Comparison of ENCODE assay signal across 19 mouse cellular contexts in genomic region chr5:72791386-72791785, GRCm38 (mm10). TPM values are rescaled to one million over a fixed set of nuclear protein-coding genes. Genes with fewer than 3 reads are reported as not detected.
DNase-seq lines count a peak whose midpoint lies in the region; ATAC-seq and TF ChIP-seq lines count a peak whose summit lies in the region.
"Had no signal": no experiment of that assay in that cellular context is flagged by ENCODE, and none has a peak within 500 bp of the region (broad histone marks: within the 10 kb centered on the region; RNA-seq: fewer than 3 reads in every experiment).

No protein-coding gene starts in this region.

- no peaks in the 10 kb centered on the region for H3K27me3 ChIP-seq in intestine, embryonic 16.5 days (replicated peaks; ENCODE audit: control insufficient read depth, insufficient read depth, low read length)
- H3K27me3 ChIP-seq in intestine, postnatal 0 days (replicated peaks; ENCODE audit: control insufficient read depth, insufficient read depth, low read length): no peaks in the 10 kb centered on the region
- no peaks in the 10 kb centered on the region for H3K27me3 ChIP-seq in kidney, embryonic 14.5 days (ENCODE audit: control insufficient read depth, insufficient read depth, low read length)
- peaks cover 12% of the 10 kb centered on the region for H3K27me3 ChIP-seq in limb, embryonic 12.5 days
- H3K27me3 ChIP-seq in limb, embryonic 10.5 days (ENCODE audit: low read depth, poor library complexity, severe bottlenecking): no peaks in the 10 kb centered on the region
- H3K27me3 ChIP-seq: embryonic facial prominence, embryonic 12.5 days; forebrain, embryonic 15.5 days; heart, embryonic 13.5 days had no signal

- WGBS in intestine, embryonic 16.5 days: 32% methylated on average over 4 of the region's 4 CpGs
- 29% methylated on average over 4 of the region's 4 CpGs for WGBS in intestine, postnatal 0 days
- WGBS in kidney, embryonic 14.5 days: 25% methylated on average over 4 of the region's 4 CpGs
- WGBS in limb, embryonic 12.5 days: 32% methylated on average over 4 of the region's 4 CpGs
- 41% methylated on average over 4 of the region's 4 CpGs for WGBS in limb, embryonic 10.5 days

- TF ChIP-seq CTCF in intestine, postnatal 0 days (IDR thresholded peaks at IDR 0.05; ENCODE audit: low read depth): no peak

- H3K9me3 ChIP-seq in intestine, embryonic 16.5 days (ENCODE audit: control insufficient read depth, low read length): no peaks in the 10 kb centered on the region
- no peaks in the 10 kb centered on the region for H3K9me3 ChIP-seq in intestine, postnatal 0 days (ENCODE audit: control insufficient read depth)
- no peaks in the 10 kb centered on the region for H3K9me3 ChIP-seq in kidney, embryonic 14.5 days (ENCODE audit: control insufficient read depth, low read length)
- H3K9me3 ChIP-seq in limb, embryonic 12.5 days: no peaks in the 10 kb centered on the region
- H3K9me3 ChIP-seq in limb, embryonic 10.5 days (replicated peaks): no peaks in the 10 kb centered on the region
- H3K9me3 ChIP-seq: embryonic facial prominence, embryonic 12.5 days; forebrain, embryonic 15.5 days; heart, embryonic 13.5 days had no signal

- no peak for DNase-seq in kidney, postnatal 25 days
- DNase-seq in limb, embryonic 10.5 days (ENCODE audit: low spot score): no peak
- no peak for DNase-seq in natural killer cell, adult 2 months (ENCODE audit: low spot score in 2 of 2)
- DNase-seq: adrenal gland, postnatal 10 days; cerebellum, adult 11-12 months; cerebellum, adult 9-10 months; cerebellum, postnatal 25 days; gastrocnemius, postnatal 36 days; heart, adult 11 months; heart, postnatal 36 days had no signal

- H3K9ac ChIP-seq in intestine, embryonic 16.5 days (ENCODE audit: low read depth, low read length): no peak overlapping the region
- no peak overlapping the region for H3K9ac ChIP-seq in intestine, postnatal 0 days (ENCODE audit: low read depth, low read length)
- no peak overlapping the region for H3K9ac ChIP-seq in kidney, embryonic 14.5 days (ENCODE audit: low read depth, low read length)
- no peak overlapping the region for H3K9ac ChIP-seq in limb, embryonic 12.5 days (replicated peaks)
- H3K9ac ChIP-seq: embryonic facial prominence, embryonic 12.5 days; forebrain, embryonic 15.5 days; heart, embryonic 13.5 days had no signal

- H3K4me2 ChIP-seq in intestine, embryonic 16.5 days (ENCODE audit: low read depth, low read length): 0 out of 2 replicates have a peak overlapping the region, but pooled peaks have one; percentile 5
- no peak overlapping the region for H3K4me2 ChIP-seq in intestine, postnatal 0 days (replicated peaks; ENCODE audit: low read depth)
- no peak overlapping the region for H3K4me2 ChIP-seq in kidney, embryonic 14.5 days (replicated peaks; ENCODE audit: low read depth, low read length)
- peak overlapping the region; percentile 15; the same call in 1 of the 2 replicates for H3K4me2 ChIP-seq in limb, embryonic 12.5 days
- H3K4me2 ChIP-seq: embryonic facial prominence, embryonic 12.5 days; forebrain, embryonic 15.5 days; heart, embryonic 13.5 days had no signal

- no peak overlapping the region for H3K27ac ChIP-seq in intestine, embryonic 16.5 days (ENCODE audit: low read length)
- H3K27ac ChIP-seq in intestine, postnatal 0 days (ENCODE audit: low read depth, low read length): no peak overlapping the region
- 0 out of 2 replicates have a peak overlapping the region, but pooled peaks have one; percentile 37 for H3K27ac ChIP-seq in kidney, embryonic 14.5 days (ENCODE audit: low read depth, low read length)
- no peak overlapping the region for H3K27ac ChIP-seq in limb, embryonic 12.5 days
- no peak overlapping the region; the same call in 1 of the 2 replicates for H3K27ac ChIP-seq in limb, embryonic 10.5 days
- H3K27ac ChIP-seq: embryonic facial prominence, embryonic 12.5 days; forebrain, embryonic 15.5 days; heart, embryonic 13.5 days had no signal

- no peak overlapping the region for H3K4me3 ChIP-seq in intestine, embryonic 16.5 days (ENCODE audit: low read length)
- no peak overlapping the region for H3K4me3 ChIP-seq in intestine, postnatal 0 days (ENCODE audit: low read depth, low read length)
- no peak overlapping the region for H3K4me3 ChIP-seq in kidney, embryonic 14.5 days (ENCODE audit: low read length)
- no peak overlapping the region for H3K4me3 ChIP-seq in limb, embryonic 12.5 days (replicated peaks)
- no peak overlapping the region for H3K4me3 ChIP-seq in limb, embryonic 10.5 days
- H3K4me3 ChIP-seq: embryonic facial prominence, embryonic 12.5 days; forebrain, embryonic 15.5 days; heart, embryonic 13.5 days had no signal

- H3K4me1 ChIP-seq in intestine, embryonic 16.5 days (ENCODE audit: control insufficient read depth, insufficient read depth, low read length): peaks cover 7% of the 10 kb centered on the region; the same call in 1 of the 2 replicates
- peaks cover 4% of the 10 kb centered on the region; the same call in 1 of the 2 replicates for H3K4me1 ChIP-seq in intestine, postnatal 0 days (replicated peaks; ENCODE audit: control insufficient read depth, insufficient read depth, low read length)
- H3K4me1 ChIP-seq in kidney, embryonic 14.5 days (ENCODE audit: control insufficient read depth, insufficient read depth, low read length): peaks cover 10% of the 10 kb centered on the region; the same call in 1 of the 2 replicates
- peaks cover 17% of the 10 kb centered on the region for H3K4me1 ChIP-seq in limb, embryonic 12.5 days (replicated peaks)
- peaks cover 30% of the 10 kb centered on the region for H3K4me1 ChIP-seq in limb, embryonic 10.5 days
- H3K4me1 ChIP-seq: forebrain, embryonic 15.5 days had no signal

- H3K36me3 ChIP-seq in intestine, embryonic 16.5 days (ENCODE audit: control insufficient read depth, insufficient read depth, low read length): no peaks in the 10 kb centered on the region
- no peaks in the 10 kb centered on the region for H3K36me3 ChIP-seq in intestine, postnatal 0 days (ENCODE audit: control insufficient read depth, insufficient read depth)
- H3K36me3 ChIP-seq in kidney, embryonic 14.5 days (ENCODE audit: control insufficient read depth, insufficient read depth, low read length): no peaks in the 10 kb centered on the region
- H3K36me3 ChIP-seq in limb, embryonic 12.5 days: no peaks in the 10 kb centered on the region
- H3K36me3 ChIP-seq in limb, embryonic 10.5 days: no peaks in the 10 kb centered on the region
- H3K36me3 ChIP-seq: embryonic facial prominence, embryonic 12.5 days; forebrain, embryonic 15.5 days; heart, embryonic 13.5 days had no signal

- ATAC-seq in intestine, embryonic 16.5 days: 0 out of 2 replicates have a peak, but pooled peaks have one; percentile 29
- ATAC-seq in intestine, postnatal 0 days: no peak
- 0 out of 2 replicates have a peak, but pooled peaks have one; percentile 15 for ATAC-seq in kidney, embryonic 14.5 days (ENCODE audit: low FRiP score, low TSS enrichment)
- ATAC-seq in limb, embryonic 12.5 days (ENCODE audit: insufficient number of reproducible peaks, insufficient read depth, low FRiP score, low TSS enrichment, low read depth): no peak
- ATAC-seq: forebrain, embryonic 15.5 days had no signal

RNA-seq across cellular contexts. Expression of gene Txk, which starts 38.8 kb away (rescaled TPM):
- polyA plus RNA-seq in intestine, embryonic 16.5 days (2015; fragmentation: Nextera tagmentation; extraction: Ambion mirVana): 0.48 and 0.54 TPM in 2 replicates
- 0.39 and 0.44 TPM in 2 replicates for polyA plus RNA-seq in intestine, postnatal 0 days (2015; fragmentation: Nextera tagmentation; extraction: Ambion mirVana)
- 0.26 TPM in 1 of 2 replicates, not detected in the other for polyA plus RNA-seq in kidney, embryonic 14.5 days (2014; fragmentation: Nextera tagmentation; extraction: Ambion mirVana)
- polyA plus RNA-seq in limb, embryonic 12.5 days (2016; fragmentation: Nextera tagmentation; extraction: Ambion mirVana): not detected in 2 replicates
- not detected in 2 replicates for polyA plus RNA-seq in limb, embryonic 10.5 days (2016; fragmentation: Nextera tagmentation; extraction: Ambion mirVana)
- polyA plus RNA-seq: forebrain, embryonic 11.5 days; forebrain, embryonic 15.5 days; heart, postnatal 0 days had no signal

Comparison
In these comparisons a context has a peak if more than half of its experiments do, and no peak if none do; other contexts are left out.
1. ATAC-seq: peak in intestine, embryonic 16.5 days (single experiment) and kidney, embryonic 14.5 days (single experiment); none in intestine, postnatal 0 days (single experiment) and limb, embryonic 12.5 days (single experiment).
2. H3K4me2 ChIP-seq: peak in intestine, embryonic 16.5 days (single experiment) and limb, embryonic 12.5 days (single experiment); none in intestine, postnatal 0 days (single experiment) and kidney, embryonic 14.5 days (single experiment).